Mouse (Mus musculus): ENCODE measurements around the gene Cldn13. TPM values are rescaled to one million over a fixed set of nuclear protein-coding genes. Genes with fewer than 3 reads are reported as not detected.

Gene Cldn13
- polyA plus RNA-seq, 1 experiment from 2014 or later, result 0.29 TPM

DNA sequence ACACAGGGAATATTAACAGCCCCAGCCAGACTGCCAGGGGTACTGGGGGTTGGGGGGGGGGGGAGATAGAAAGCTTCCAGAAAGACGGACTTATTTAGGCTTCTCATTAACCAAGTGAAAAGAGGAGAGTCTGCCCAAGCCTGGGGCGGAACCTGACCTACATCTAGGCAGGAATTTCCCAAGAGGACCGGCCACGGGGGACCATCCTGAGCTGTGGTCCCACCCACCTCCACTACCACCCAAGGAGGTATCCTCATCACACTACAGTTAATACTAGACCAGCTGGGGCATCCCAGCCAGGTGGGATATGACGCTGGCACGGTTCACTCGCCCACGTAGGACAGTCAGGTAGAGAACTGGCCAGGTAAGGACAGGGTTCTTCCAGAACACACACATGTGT is 42.3 kb downstream of the Cldn13 start:
- ATAC-seq (ENCODE audit: low FRiP score, low TSS enrichment) (no peak), DNase-seq (ENCODE audit: low spot score) (no peak)
- H3K4me3 ChIP-seq (ENCODE audit: low read depth, low read length), result no peak overlapping the region
- H3K36me3 ChIP-seq (ENCODE audit: control insufficient read depth, insufficient read depth, low read length), result no peaks in the 10 kb centered on the region
- TF ChIP-seq CTCF (IDR thresholded peaks at IDR 0.05; ENCODE audit: low read depth) (no peak), EP300 (optimal IDR thresholded peaks at IDR 0.05) (no peak)
- H3K27me3 ChIP-seq (ENCODE audit: control insufficient read depth, insufficient read depth, low read length), result no peaks in the 10 kb centered on the region
- no peak overlapping the region for H3K4me2 ChIP-seq (replicated peaks; ENCODE audit: low read depth)
- H3K4me1 ChIP-seq (replicated peaks; ENCODE audit: control insufficient read depth, insufficient read depth), result no peaks in the 10 kb centered on the region
- 69% methylated on average over 8 of the region's 8 CpGs for WGBS
- no peak overlapping the region for H3K27ac ChIP-seq (replicated peaks)
- no peaks in the 10 kb centered on the region for H3K9me3 ChIP-seq (ENCODE audit: control insufficient read depth, low read length)
- no peak overlapping the region for H3K9ac ChIP-seq (ENCODE audit: low read length)

- Histone ChIP-seq H3K4me3 (ENCODE audit: low read depth, low read length) (no peak overlapping the region), H3K4me1 (replicated peaks; ENCODE audit: control insufficient read depth, insufficient read depth) (no peaks in the 10 kb centered on the region), H3K9ac (ENCODE audit: low read length) (no peak overlapping the region), H3K27ac (replicated peaks) (no peak overlapping the region), H3K27me3 (ENCODE audit: control insufficient read depth, insufficient read depth, low read length) (no peaks in the 10 kb centered on the region), H3K36me3 (ENCODE audit: control insufficient read depth, insufficient read depth, low read length) (no peaks in the 10 kb centered on the region), H3K4me2 (replicated peaks; ENCODE audit: low read depth) (no peak overlapping the region), H3K9me3 (ENCODE audit: control insufficient read depth, low read length) (no peaks in the 10 kb centered on the region)
- TF ChIP-seq CTCF (IDR thresholded peaks at IDR 0.05; ENCODE audit: low read depth), result peak; percentile 34
- TF ChIP-seq EP300 (optimal IDR thresholded peaks at IDR 0.05), result no peak
- WGBS, result 56% methylated on average over 5 of the region's 5 CpGs
- DNase-seq (ENCODE audit: low spot score) (no peak), ATAC-seq (ENCODE audit: low FRiP score, low TSS enrichment) (peak; percentile 66; the same call in 1 of the 2 replicates)
These were observed 42.7 kb downstream of the Cldn13 start for GRCm38 (mm10) chr5:134872597-134872996.

DNA sequence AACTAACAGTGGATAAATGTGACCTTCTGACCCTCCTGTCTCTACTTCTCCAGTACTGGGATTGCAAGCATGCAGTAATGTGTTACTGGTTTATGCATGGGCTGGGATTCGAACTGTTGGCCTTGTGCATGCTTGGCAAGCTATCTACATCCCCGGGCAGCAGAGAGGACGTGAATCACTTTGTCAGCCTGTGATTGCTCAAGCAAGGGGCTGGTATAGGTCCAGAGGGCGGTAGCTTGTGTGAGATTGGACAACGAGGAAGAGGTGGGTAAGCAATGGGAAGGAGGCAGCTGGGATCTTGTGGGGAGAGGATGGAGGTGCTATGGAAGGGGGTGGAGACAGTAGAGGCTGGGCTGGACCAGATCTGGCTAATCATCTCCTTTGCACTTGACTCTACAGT is 46.8 kb downstream of the Cldn13 start:
- H3K9me3 ChIP-seq (ENCODE audit: control insufficient read depth, low read length), result no peaks in the 10 kb centered on the region
- WGBS, result 54% methylated on average over 5 of the region's 5 CpGs
- ATAC-seq (ENCODE audit: low FRiP score, low TSS enrichment), result no peak
- no peak overlapping the region for H3K4me3 ChIP-seq (ENCODE audit: low read depth, low read length)
- DNase-seq (ENCODE audit: low spot score), result no peak
- no peak for TF ChIP-seq EP300 (optimal IDR thresholded peaks at IDR 0.05)
- no peak for TF ChIP-seq CTCF (IDR thresholded peaks at IDR 0.05; ENCODE audit: low read depth)
- no peak overlapping the region for H3K27ac ChIP-seq (replicated peaks)
- no peaks in the 10 kb centered on the region for H3K27me3 ChIP-seq (ENCODE audit: control insufficient read depth, insufficient read depth, low read length)
- no peaks in the 10 kb centered on the region for H3K36me3 ChIP-seq (ENCODE audit: control insufficient read depth, insufficient read depth, low read length)
- no peaks in the 10 kb centered on the region; the same call in 1 of the 2 replicates for H3K4me1 ChIP-seq (replicated peaks; ENCODE audit: control insufficient read depth, insufficient read depth)
- no peak overlapping the region for H3K9ac ChIP-seq (ENCODE audit: low read length)
- H3K4me2 ChIP-seq (replicated peaks; ENCODE audit: low read depth), result no peak overlapping the region

DNA sequence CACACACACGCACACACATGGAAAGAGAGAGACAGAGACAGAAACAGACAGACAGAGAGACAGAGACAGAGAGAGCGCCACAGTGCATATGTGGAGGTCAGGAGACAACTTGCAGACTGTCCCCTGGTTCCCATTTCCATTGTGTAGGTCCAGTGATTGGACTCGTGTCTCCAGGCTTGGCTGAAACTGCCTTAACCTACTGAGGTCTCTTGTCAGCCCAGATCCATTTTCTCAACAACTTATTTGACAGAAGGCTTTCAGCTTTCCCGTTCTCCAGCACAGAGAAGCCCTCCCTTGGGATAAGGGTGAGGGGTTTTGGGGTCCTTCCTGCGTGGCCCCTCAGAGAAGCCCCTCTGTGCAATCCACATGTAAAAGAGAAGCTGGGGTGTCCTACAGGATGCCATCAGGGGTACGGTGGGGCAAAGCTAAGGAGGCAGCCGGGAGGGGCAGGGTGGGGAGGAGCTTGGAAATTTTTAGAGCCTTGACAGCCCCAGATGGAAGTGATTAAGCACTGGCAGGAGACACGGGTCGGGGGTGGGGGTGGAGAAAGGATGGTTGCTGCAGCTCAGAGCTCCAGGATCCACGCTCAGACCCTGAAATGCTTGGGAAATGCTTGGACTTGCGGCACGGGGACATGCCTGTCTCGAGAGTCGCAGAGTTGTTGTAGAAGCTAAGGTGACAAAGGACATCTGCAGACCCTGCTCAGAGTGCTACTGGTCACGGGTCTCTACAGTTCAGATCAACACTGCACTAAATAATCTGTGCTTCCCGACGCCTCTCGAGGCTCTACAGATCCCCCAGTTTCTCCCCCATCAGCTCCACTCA is 47.8 kb downstream of the Cldn13 start:
- Histone ChIP-seq H3K9me3 (ENCODE audit: control insufficient read depth, low read length) (no peaks in the 10 kb centered on the region), H3K4me2 (replicated peaks; ENCODE audit: low read depth) (no peak overlapping the region; the same call in 1 of the 2 replicates), H3K4me3 (ENCODE audit: low read depth, low read length) (no peak overlapping the region), H3K27me3 (ENCODE audit: control insufficient read depth, insufficient read depth, low read length) (no peaks in the 10 kb centered on the region), H3K36me3 (ENCODE audit: control insufficient read depth, insufficient read depth, low read length) (no peaks in the 10 kb centered on the region), H3K27ac (replicated peaks) (peak overlapping the region; percentile 53), H3K9ac (ENCODE audit: low read length) (0 out of 2 replicates have a peak overlapping the region, but pooled peaks have one; percentile 27), H3K4me1 (replicated peaks; ENCODE audit: control insufficient read depth, insufficient read depth) (no peaks in the 10 kb centered on the region; the same call in 1 of the 2 replicates)
- ATAC-seq (ENCODE audit: low FRiP score, low TSS enrichment) (no peak), DNase-seq (ENCODE audit: low spot score) (no peak)
- 35% methylated on average over 18 of the region's 18 CpGs for WGBS
- TF ChIP-seq CTCF (IDR thresholded peaks at IDR 0.05; ENCODE audit: low read depth) (no peak), EP300 (optimal IDR thresholded peaks at IDR 0.05) (no peak)

DNA sequence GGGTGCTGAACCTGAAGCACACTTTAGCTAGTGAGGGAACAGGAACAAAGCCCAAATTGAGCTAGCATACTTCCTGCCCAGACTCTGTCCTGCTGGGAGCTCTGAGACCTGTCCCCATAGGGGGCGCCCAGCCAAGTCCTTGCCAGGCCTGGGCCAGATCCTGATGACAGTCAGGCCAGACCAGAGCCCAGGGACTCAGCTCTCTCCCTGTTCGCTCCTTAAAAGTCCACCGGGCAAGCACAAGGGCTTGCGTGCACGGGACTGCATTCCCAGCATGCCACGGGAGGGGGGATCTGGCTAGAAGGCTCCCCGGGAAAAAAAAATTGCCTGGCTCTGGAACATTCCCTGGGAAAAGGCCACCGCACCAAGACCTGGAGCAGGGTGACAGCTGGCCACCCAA is 50.2 kb downstream of the Cldn13 start:
- H3K4me1 ChIP-seq (replicated peaks; ENCODE audit: control insufficient read depth, insufficient read depth), result no peaks in the 10 kb centered on the region; the same call in 1 of the 2 replicates
- H3K9ac ChIP-seq (ENCODE audit: low read length), result no peak overlapping the region
- WGBS, result 43% methylated on average over 8 of the region's 8 CpGs
- H3K4me3 ChIP-seq (ENCODE audit: low read depth, low read length), result no peak overlapping the region
- H3K27me3 ChIP-seq (ENCODE audit: control insufficient read depth, insufficient read depth, low read length), result no peaks in the 10 kb centered on the region
- ATAC-seq (ENCODE audit: low FRiP score, low TSS enrichment) (peak; percentile 53; the same call in 1 of the 2 replicates), DNase-seq (ENCODE audit: low spot score) (peak; percentile 23)
- H3K27ac ChIP-seq (replicated peaks), result peak overlapping the region; percentile 84
- no peaks in the 10 kb centered on the region for H3K36me3 ChIP-seq (ENCODE audit: control insufficient read depth, insufficient read depth, low read length)
- H3K4me2 ChIP-seq (replicated peaks; ENCODE audit: low read depth), result no peak overlapping the region
- TF ChIP-seq EP300 (optimal IDR thresholded peaks at IDR 0.05) (no peak), CTCF (IDR thresholded peaks at IDR 0.05; ENCODE audit: low read depth) (peak; percentile 34)
- no peaks in the 10 kb centered on the region for H3K9me3 ChIP-seq (ENCODE audit: control insufficient read depth, low read length)

Other genes with a start within 250 kb of the Cldn13 start
- gene Limk1, start 226.9 kb downstream of the Cldn13 start, polyA plus RNA-seq (2015; fragmentation: Nextera tagmentation; extraction: Ambion mirVana), result 1.9 and 2.2 TPM in 2 replicates
- 254 and 340 TPM in 2 replicates for gene Eln, start 168.2 kb downstream of the Cldn13 start, polyA plus RNA-seq (2015; fragmentation: Nextera tagmentation; extraction: Ambion mirVana)
- gene Tmem270, start 8.8 kb downstream of the Cldn13 start, polyA plus RNA-seq (2015; fragmentation: Nextera tagmentation; extraction: Ambion mirVana), result not detected in 2 replicates
- gene Mettl27, start 16.8 kb upstream of the Cldn13 start, polyA plus RNA-seq (2015; fragmentation: Nextera tagmentation; extraction: Ambion mirVana), result 9.4 and 10.2 TPM in 2 replicates
- 43.8 and 51.6 TPM in 2 replicates for gene Cldn4, start 31.4 kb upstream of the Cldn13 start, polyA plus RNA-seq (2015; fragmentation: Nextera tagmentation; extraction: Ambion mirVana)
- gene Cldn3, start 70.7 kb upstream of the Cldn13 start, polyA plus RNA-seq (2015; fragmentation: Nextera tagmentation; extraction: Ambion mirVana), result 15.4 and 16.2 TPM in 2 replicates
- gene Abhd11, start 93.6 kb upstream of the Cldn13 start, polyA plus RNA-seq (2015; fragmentation: Nextera tagmentation; extraction: Ambion mirVana), result 56.5 and 64.0 TPM in 2 replicates
- 5.3 TPM in 2 replicates for gene Stx1a, start 108.0 kb upstream of the Cldn13 start, polyA plus RNA-seq (2015; fragmentation: Nextera tagmentation; extraction: Ambion mirVana)
- 24.3 and 26.1 TPM in 2 replicates for gene Dnajc30, start 148.7 kb upstream of the Cldn13 start, polyA plus RNA-seq (2015; fragmentation: Nextera tagmentation; extraction: Ambion mirVana)
- gene Bud23, start 149.4 kb upstream of the Cldn13 start, polyA plus RNA-seq (2015; fragmentation: Nextera tagmentation; extraction: Ambion mirVana), result 46.8 and 51.9 TPM in 2 replicates
- gene Vps37d, start 162.7 kb upstream of the Cldn13 start, polyA plus RNA-seq (2015; fragmentation: Nextera tagmentation; extraction: Ambion mirVana), result 3.3 and 3.4 TPM in 2 replicates
- gene Mlxipl, start 174.4 kb upstream of the Cldn13 start, polyA plus RNA-seq (2015; fragmentation: Nextera tagmentation; extraction: Ambion mirVana), result 0.22 and 0.91 TPM in 2 replicates
- gene Tbl2, start 234.1 kb upstream of the Cldn13 start, polyA plus RNA-seq (2015; fragmentation: Nextera tagmentation; extraction: Ambion mirVana), result 9.9 and 11.6 TPM in 2 replicates